Mouse (Mus musculus) myocyte (in vitro differentiated cells): ENCODE results near the gene Rnf181.

Experiments
- E2F4 ChIP-seq: IDR thresholded peaks from one replicate; pipeline ENCODE4 v1.6.1; 2011; ENCODE audit warnings: mild to moderate bottlenecking, control low read depth, moderate library complexity; ENCODE audit not compliant: insufficient read depth
- MAX ChIP-seq: IDR thresholded peaks from one replicate; pipeline ENCODE4 v1.6.1; 2011; ENCODE audit warnings: low read depth, mild to moderate bottlenecking, control low read depth
- POLR2A ChIP-seq: IDR thresholded peaks from one replicate; pipeline ENCODE4 v1.6.1; 2011; ENCODE audit warnings: low read depth, mild to moderate bottlenecking, control low read depth, moderate library complexity; ENCODE audit not compliant: insufficient read length
- POLR2AphosphoS2 ChIP-seq: IDR thresholded peaks from one replicate; pipeline ENCODE4 v1.6.1; 2011; ENCODE audit warnings: low read depth, control low read depth; ENCODE audit not compliant: insufficient read length
- TCF12 ChIP-seq: IDR thresholded peaks from one replicate; pipeline ENCODE4 v1.6.1; 2011; ENCODE audit warnings: mild to moderate bottlenecking, control low read depth; ENCODE audit not compliant: poor library complexity, insufficient read depth, severe bottlenecking
- USF1 ChIP-seq: IDR thresholded peaks from one replicate; pipeline ENCODE4 v1.6.1; 2011; ENCODE audit warnings: low read depth, mild to moderate bottlenecking, control low read depth, moderate library complexity

GRCm38 (mm10) chr6:72380131-72380770, 13.5 kb upstream of the Rnf181 start, which contains the start of gene Vamp5:
- no peak for TF ChIP-seq USF1
- peak; percentile 78 for TF ChIP-seq POLR2A
- TF ChIP-seq MAX: no peak
- peak; percentile 89 for TF ChIP-seq POLR2AphosphoS2
- no peak for TF ChIP-seq E2F4
- TF ChIP-seq TCF12: no peak
